Mouse (Mus musculus) neural tube, embryonic 12.5 days (tissue): Measurements from ENCODE around the gene Snta1. TPM values are rescaled to one million over a fixed set of nuclear protein-coding genes. Genes with fewer than 3 reads are reported as not detected.
A peak's percentile ranks its signal among the peaks of the same experiment; 100 is the strongest.

ENCODE experiments used
- ATAC-seq: fragments of 200-750 bp; cut with Nextera tagmentation; 2 replicates; pipeline ENCODE4 v1.8.0; 2017; ENCODE audit warnings: low read depth, mild to moderate bottlenecking, moderate TSS enrichment, moderate library complexity; ENCODE audit not compliant: low FRiP score
- H3K27ac ChIP-seq: fragments of 300-500 bp; sonication (generic); 2 replicates; pipeline ENCODE4 v1.5.1; 2016
- H3K27me3 ChIP-seq: fragments of 300-500 bp; sonication (generic); replicated peaks from 2 replicates; pipeline ENCODE4 v1.6.1; 2016; ENCODE audit warnings: mild to moderate bottlenecking
- H3K36me3 ChIP-seq: fragments of 300-500 bp; sonication (generic); 2 replicates; pipeline ENCODE4 v1.6.1; 2016; ENCODE audit warnings: mild to moderate bottlenecking
- H3K4me1 ChIP-seq: fragments of 300-500 bp; sonication (generic); 2 replicates; pipeline ENCODE4 v1.6.1; 2016
- H3K4me2 ChIP-seq: fragments of 300-500 bp; sonication (generic); replicated peaks from 2 replicates; pipeline ENCODE4 v1.6.1; 2016; ENCODE audit warnings: mild to moderate bottlenecking
- H3K4me3 ChIP-seq: fragments of 300-500 bp; sonication (generic); 2 replicates; pipeline ENCODE4 v1.5.1; 2016
- H3K9ac ChIP-seq: fragments of 300-500 bp; sonication (generic); 2 replicates; pipeline ENCODE4 v1.6.1; 2016; ENCODE audit warnings: mild to moderate bottlenecking
- H3K9me3 ChIP-seq: fragments of 300-500 bp; sonication (generic); 2 replicates; pipeline ENCODE4 v1.6.1; 2016; ENCODE audit warnings: mild to moderate bottlenecking
- WGBS: fragments of 180-500 bp; shearing (Covaris S2); methylation state at CpG from one replicate; pipeline ENCODE4 v1.1.7; 2016; 5-methylcytosine and 5-hydroxymethylcytosine counted together
- polyA plus RNA-seq: library from polyadenylated mRNA; unstranded; fragments of >200 nt; fragmentation: Nextera tagmentation; extraction: Ambion mirVana; gene quantifications from 2 replicates; pipeline ENCODE4 v1.2.1, GENCODE M21; 2016

The Snta1 gene
- polyA plus RNA-seq, 1 experiment from 2014 or later, result 7.3 TPM

DNA sequence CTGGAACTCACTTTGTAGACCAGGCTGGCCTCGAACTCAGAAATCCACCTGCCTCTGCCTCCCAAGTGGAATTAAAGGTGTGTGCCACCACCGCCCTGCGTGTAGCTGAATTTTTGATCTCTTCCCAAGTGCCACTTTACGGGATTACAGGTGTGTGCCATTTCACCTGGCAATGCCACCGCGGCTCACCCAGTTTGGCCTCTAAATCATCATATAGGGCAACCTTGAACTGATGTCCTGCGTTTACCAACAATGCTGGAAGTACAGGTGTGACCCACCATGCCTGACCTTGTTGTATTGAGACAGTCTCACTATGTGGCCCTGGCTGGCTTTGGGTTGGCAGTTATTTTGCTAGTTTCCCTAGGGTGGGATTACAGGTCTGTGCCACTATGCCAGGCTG is 26.8 kb upstream of the Snta1 start:
- H3K4me2 ChIP-seq, result no peak overlapping the region
- WGBS, result 95% methylated on average over 7 of the region's 7 CpGs
- H3K36me3 ChIP-seq, result no peaks in the 10 kb centered on the region
- H3K27me3 ChIP-seq, result no peaks in the 10 kb centered on the region
- H3K27ac ChIP-seq, result no peak overlapping the region
- no peak overlapping the region for H3K9ac ChIP-seq
- H3K9me3 ChIP-seq, result no peaks in the 10 kb centered on the region
- peaks cover 13% of the 10 kb centered on the region for H3K4me1 ChIP-seq
- no peak overlapping the region for H3K4me3 ChIP-seq
- no peak for ATAC-seq

GRCm38 (mm10) chr2:154433391-154433790 is 25.5 kb upstream of the Snta1 start:
- WGBS, result 60% methylated on average over 3 of the region's 3 CpGs
- no peak overlapping the region for H3K27ac ChIP-seq

GRCm38 (mm10) chr2:154432696-154433095 is 24.8 kb upstream of the Snta1 start:
- Histone ChIP-seq H3K36me3 (no peaks in the 10 kb centered on the region), H3K27ac (no peak overlapping the region), H3K4me1 (peaks cover 9% of the 10 kb centered on the region), H3K9me3 (no peaks in the 10 kb centered on the region), H3K27me3 (no peaks in the 10 kb centered on the region), H3K4me3 (no peak overlapping the region), H3K4me2 (no peak overlapping the region), H3K9ac (no peak overlapping the region)
- 69% methylated on average over 2 of the region's 2 CpGs for WGBS
- no peak for ATAC-seq

More at GRCm38 (mm10) chr2:154433391-154433790, 25.5 kb upstream of the Snta1 start:
- ATAC-seq, result no peak
- Histone ChIP-seq H3K4me2 (no peak overlapping the region), H3K4me1 (peaks cover 7% of the 10 kb centered on the region), H3K36me3 (no peaks in the 10 kb centered on the region), H3K27me3 (no peaks in the 10 kb centered on the region), H3K4me3 (no peak overlapping the region), H3K9me3 (no peaks in the 10 kb centered on the region), H3K9ac (no peak overlapping the region)

GRCm38 (mm10) chr2:154430566-154430965 is 22.7 kb upstream of the Snta1 start:
- Histone ChIP-seq H3K27me3 (no peaks in the 10 kb centered on the region), H3K36me3 (no peaks in the 10 kb centered on the region), H3K4me2 (no peak overlapping the region), H3K27ac (no peak overlapping the region), H3K9ac (no peak overlapping the region), H3K9me3 (no peaks in the 10 kb centered on the region), H3K4me3 (no peak overlapping the region), H3K4me1 (peaks cover 22% of the 10 kb centered on the region)
- WGBS, result 93% methylated on average over 2 of the region's 2 CpGs
- ATAC-seq, result no peak

DNA sequence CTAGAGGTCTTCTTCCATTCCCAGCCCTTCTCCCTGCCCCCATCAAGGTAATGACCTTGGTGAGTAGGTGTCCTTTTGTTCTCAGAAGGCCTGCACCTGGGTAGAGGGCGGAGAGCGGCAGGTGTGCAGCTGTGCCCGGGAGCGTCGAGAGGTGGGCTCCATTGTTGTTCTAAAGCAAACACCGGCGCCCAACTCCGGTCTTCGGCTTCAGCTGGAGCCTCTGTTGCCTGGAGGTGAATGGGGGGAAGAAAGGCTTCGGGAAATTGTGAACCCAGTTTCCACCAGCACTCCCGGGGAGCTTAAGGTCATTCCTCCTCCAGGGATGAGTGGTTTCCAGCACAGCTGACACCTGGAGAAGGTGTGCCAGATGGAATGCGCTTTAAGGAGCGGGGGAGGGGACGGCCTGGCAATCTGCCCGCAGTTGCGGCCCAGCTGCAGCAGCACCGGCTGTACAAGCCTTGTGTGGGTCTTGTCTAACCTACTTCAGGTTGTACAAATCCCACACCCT is 20.0 kb upstream of the Snta1 start:
- 14% methylated on average over 17 of the region's 17 CpGs for WGBS
- no peak overlapping the region for H3K27ac ChIP-seq
- no peak overlapping the region for H3K4me3 ChIP-seq
- H3K36me3 ChIP-seq, result no peaks in the 10 kb centered on the region
- ATAC-seq, result no peak
- no peaks in the 10 kb centered on the region for H3K27me3 ChIP-seq
- no peak overlapping the region for H3K9ac ChIP-seq
- peak overlapping the region; percentile 41 for H3K4me2 ChIP-seq
- H3K9me3 ChIP-seq, result no peaks in the 10 kb centered on the region
- peaks cover 22% of the 10 kb centered on the region for H3K4me1 ChIP-seq

GRCm38 (mm10) chr2:154426905-154427852 is 19.3 kb upstream of the Snta1 start:
- Histone ChIP-seq H3K36me3 (no peaks in the 10 kb centered on the region), H3K9me3 (no peaks in the 10 kb centered on the region), H3K9ac (peak overlapping the region; percentile 59), H3K27ac (peak overlapping the region; percentile 88), H3K4me1 (peaks cover 23% of the 10 kb centered on the region), H3K4me2 (peak overlapping the region; percentile 59), H3K4me3 (peak overlapping the region; percentile 24; the same call in 1 of the 2 replicates), H3K27me3 (no peaks in the 10 kb centered on the region)
- no peak for ATAC-seq
- WGBS, result 21% methylated on average over 11 of the region's 11 CpGs

DNA sequence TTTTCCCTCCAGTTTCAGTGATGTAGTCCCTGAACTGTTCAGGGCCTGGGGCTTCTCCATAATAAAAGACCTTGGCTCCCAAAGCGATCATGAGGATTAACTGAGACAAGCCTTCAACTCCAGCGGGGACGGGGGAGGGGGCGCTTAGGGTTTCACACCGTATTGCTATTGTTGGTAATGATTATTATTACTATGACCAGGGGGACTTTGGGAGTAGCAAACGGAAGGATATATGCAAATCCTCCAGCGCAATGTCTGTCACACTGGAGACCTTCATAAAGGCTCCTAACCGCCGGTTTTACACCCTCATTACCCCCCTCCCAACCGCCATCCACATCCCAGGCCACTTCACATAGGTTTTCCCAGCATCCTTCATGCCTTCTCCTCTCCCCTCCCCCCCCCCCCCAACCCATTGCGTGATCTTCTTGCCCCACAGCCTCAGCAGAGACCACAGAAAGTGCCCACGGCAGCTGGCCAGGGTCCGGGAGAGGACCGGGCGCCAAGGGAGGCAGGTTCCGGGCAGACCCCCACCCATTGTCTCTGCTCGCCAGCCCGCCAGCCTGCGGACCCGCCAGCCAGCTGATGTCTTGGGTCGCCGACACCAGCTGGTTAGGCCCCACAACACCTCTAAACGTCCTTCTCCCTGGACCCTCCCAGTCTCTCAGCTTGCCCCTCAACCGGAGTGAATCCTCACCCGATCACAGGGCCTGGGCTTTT is 18.4 kb upstream of the Snta1 start:
- WGBS, result 1% methylated on average over 25 of the region's 25 CpGs
- peak overlapping the region; percentile 59 for H3K9ac ChIP-seq
- no peaks in the 10 kb centered on the region for H3K27me3 ChIP-seq
- H3K4me1 ChIP-seq, result peaks cover 29% of the 10 kb centered on the region
- peak overlapping the region; percentile 24 for H3K4me3 ChIP-seq
- H3K4me2 ChIP-seq, result peak overlapping the region; percentile 59
- no peaks in the 10 kb centered on the region for H3K9me3 ChIP-seq
- H3K27ac ChIP-seq, result peak overlapping the region; percentile 88
- no peaks in the 10 kb centered on the region for H3K36me3 ChIP-seq
- peak; percentile 92 for ATAC-seq

- no peak overlapping the region for H3K4me3 ChIP-seq
- no peaks in the 10 kb centered on the region for H3K36me3 ChIP-seq
- ATAC-seq, result no peak
- H3K9me3 ChIP-seq, result no peaks in the 10 kb centered on the region
- no peak overlapping the region for H3K27ac ChIP-seq
- H3K4me2 ChIP-seq, result no peak overlapping the region
- no peak overlapping the region for H3K9ac ChIP-seq
- peaks cover 35% of the 10 kb centered on the region for H3K4me1 ChIP-seq
- no peaks in the 10 kb centered on the region for H3K27me3 ChIP-seq
- WGBS, result 90% methylated on average over 3 of the region's 3 CpGs
Observed at GRCm38 (mm10) chr2:154425522-154425921, 17.6 kb upstream of the Snta1 start.

GRCm38 (mm10) chr2:154423548-154423947 is 15.6 kb upstream of the Snta1 start:
- no peak overlapping the region for H3K4me2 ChIP-seq
- ATAC-seq, result no peak
- H3K27ac ChIP-seq, result no peak overlapping the region
- no peak overlapping the region for H3K4me3 ChIP-seq
- 86% methylated on average over 2 of the region's 2 CpGs for WGBS
- no peak overlapping the region for H3K9ac ChIP-seq
- H3K27me3 ChIP-seq, result no peaks in the 10 kb centered on the region
- no peaks in the 10 kb centered on the region for H3K36me3 ChIP-seq
- peaks cover 35% of the 10 kb centered on the region for H3K4me1 ChIP-seq
- no peaks in the 10 kb centered on the region for H3K9me3 ChIP-seq

GRCm38 (mm10) chr2:154422181-154422580 is 14.3 kb upstream of the Snta1 start:
- no peak overlapping the region for H3K27ac ChIP-seq

GRCm38 (mm10) chr2:154420942-154421731 is 13.2 kb upstream of the Snta1 start:
- 19% methylated on average over 7 of the region's 7 CpGs for WGBS
- Histone ChIP-seq H3K27ac (peak overlapping the region; percentile 42; the same call in 1 of the 2 replicates), H3K9me3 (no peaks in the 10 kb centered on the region), H3K4me3 (no peak overlapping the region), H3K4me1 (peaks cover 17% of the 10 kb centered on the region), H3K36me3 (no peaks in the 10 kb centered on the region), H3K4me2 (peak overlapping the region; percentile 25; the same call in 1 of the 2 replicates), H3K9ac (0 out of 2 replicates have a peak overlapping the region, but pooled peaks have one; percentile 21), H3K27me3 (no peaks in the 10 kb centered on the region)
- ATAC-seq, result peak; percentile 72

More at GRCm38 (mm10) chr2:154422181-154422580, 14.3 kb upstream of the Snta1 start:
- no peaks in the 10 kb centered on the region for H3K27me3 ChIP-seq
- WGBS, result 72% methylated on average over 5 of the region's 5 CpGs
- no peak overlapping the region for H3K4me2 ChIP-seq
- ATAC-seq, result no peak
- H3K36me3 ChIP-seq, result no peaks in the 10 kb centered on the region
- peaks cover 24% of the 10 kb centered on the region for H3K4me1 ChIP-seq
- H3K9ac ChIP-seq, result no peak overlapping the region
- H3K9me3 ChIP-seq, result no peaks in the 10 kb centered on the region
- no peak overlapping the region for H3K4me3 ChIP-seq
